Mouse (Mus musculus) CH12.LX (cell line): ENCODE measurements around the gene Crtc2. TPM values are rescaled to one million over a fixed set of nuclear protein-coding genes. Genes with fewer than 3 reads are reported as not detected.
"Not testable (repeated sequence)": the region's sequence is repeated elsewhere in the genome, so short reads cannot be mapped to it uniquely, and the experiment has no call there.

Experiments used
- DNase-seq: peaks from one replicate; pipeline ENCODE4 v3.0.0-alpha.2; 2013; ENCODE audit errors: extremely low read depth
- H3K27ac ChIP-seq: 2 replicates; pipeline ENCODE4 v1.5.1; 2012; ENCODE audit warnings: low read depth, mild to moderate bottlenecking, control low read depth, moderate library complexity; ENCODE audit not compliant: insufficient read depth
- H3K27me3 ChIP-seq: replicated peaks from 2 replicates; pipeline ENCODE3; 2012; ENCODE audit warnings: inconsistent platforms
- H3K36me3 ChIP-seq, 2 experiments: replicated peaks in 1 of 2; 2 replicates each; pipeline versions ENCODE3 to v1.6.1; 2012; ENCODE audit warnings: inconsistent platforms in 1 of 2, low read length in 1 of 2, mild to moderate bottlenecking in 1 of 2, mixed read lengths in 1 of 2, moderate library complexity in 1 of 2; ENCODE audit not compliant: control insufficient read depth in 1 of 2, insufficient read depth in 1 of 2
- H3K4me1 ChIP-seq, 2 experiments: 2 replicates each; pipeline ENCODE4 v1.6.1; 2012; ENCODE audit warnings: inconsistent platforms in 1 of 2, moderate library complexity in 1 of 2; ENCODE audit not compliant: insufficient read depth in 2 of 2, control insufficient read depth in 1 of 2
- H3K4me2 ChIP-seq: 2 replicates; pipeline ENCODE4 v1.6.1; 2012; ENCODE audit warnings: low read depth, mild to moderate bottlenecking, control low read depth; ENCODE audit not compliant: poor library complexity, insufficient read depth, severe bottlenecking
- H3K4me3 ChIP-seq, 3 experiments: fragments of 150-350 bp in 1 of 3; sonication (generic) in 1 of 3; replicated peaks in 1 of 3; 2 replicates each; pipeline versions ENCODE3 to v1.5.1; 2011 to 2012; ENCODE audit warnings: low read depth in 2 of 3, low read length in 2 of 3, mild to moderate bottlenecking in 2 of 3, moderate library complexity in 2 of 3, control low read depth in 1 of 3, improper control_type of control experiment in 1 of 3, inconsistent platforms in 1 of 3, mixed read lengths in 1 of 3; ENCODE audit not compliant: poor library complexity in 1 of 3
- H3K79me2 ChIP-seq: replicated peaks from 2 replicates; pipeline ENCODE4 v1.6.1; 2012; ENCODE audit warnings: mild to moderate bottlenecking, moderate library complexity; ENCODE audit not compliant: control insufficient read depth, poor library complexity, insufficient read depth, severe bottlenecking; ENCODE audit errors: extremely low read depth
- H3K9ac ChIP-seq: 2 replicates; pipeline ENCODE4 v1.6.1; 2012; ENCODE audit warnings: low read depth, mild to moderate bottlenecking, control low read depth, moderate library complexity; ENCODE audit not compliant: insufficient read depth
- H3K9me3 ChIP-seq: replicated peaks from 2 replicates; pipeline ENCODE3; 2012; ENCODE audit warnings: low read length, inconsistent platforms, mixed read lengths
- BHLHE40 ChIP-seq: IDR thresholded peaks from 2 replicates; pipeline ENCODE4 v1.6.1; 2011; ENCODE audit warnings: mild to moderate bottlenecking, low read depth, low read length, improper control_type of control experiment
- CTCF ChIP-seq, 2 experiments: IDR thresholded peaks in 1 of 2; conservative IDR thresholded peaks in 1 of 2; 2 replicates each; pipeline ENCODE4 v1.5.1; 2011 to 2012; ENCODE audit warnings: low read depth in 2 of 2, low read length in 2 of 2, improper control_type of control experiment in 1 of 2, inconsistent platforms in 1 of 2, mild to moderate bottlenecking in 1 of 2, moderate library complexity in 1 of 2
- E2F4 ChIP-seq: IDR thresholded peaks from 2 replicates; pipeline ENCODE4 v1.6.1; 2011; ENCODE audit warnings: low read depth, low read length, improper control_type of control experiment; ENCODE audit not compliant: insufficient replicate concordance
- EP300 ChIP-seq: IDR thresholded peaks from 2 replicates; pipeline ENCODE4 v1.6.1; 2011; ENCODE audit warnings: low read length, improper control_type of control experiment
- JUN ChIP-seq: IDR thresholded peaks from 2 replicates; pipeline ENCODE4 v1.6.1; 2011; ENCODE audit warnings: low read depth, mild to moderate bottlenecking, low read length, improper control_type of control experiment, moderate library complexity; ENCODE audit not compliant: insufficient read depth
- JUND ChIP-seq: conservative IDR thresholded peaks from 2 replicates; pipeline ENCODE4 v1.6.1; 2011; ENCODE audit warnings: low read depth, low read length, improper control_type of control experiment
- MAFK ChIP-seq: IDR thresholded peaks from 2 replicates; pipeline ENCODE4 v1.6.1; 2011; ENCODE audit warnings: low read length, improper control_type of control experiment; ENCODE audit not compliant: insufficient replicate concordance
- MAX ChIP-seq: IDR thresholded peaks from 2 replicates; pipeline ENCODE4 v1.6.1; 2011; ENCODE audit warnings: low read length, improper control_type of control experiment
- MYC ChIP-seq: IDR thresholded peaks from 2 replicates; pipeline ENCODE4 v1.6.1; 2011; ENCODE audit warnings: low read depth, mild to moderate bottlenecking, improper control_type of control experiment, low read length
- PAX5 ChIP-seq: IDR thresholded peaks from 2 replicates; pipeline ENCODE4 v1.6.1; 2012; ENCODE audit warnings: low read length, inconsistent platforms, mixed read lengths
- POLR2A ChIP-seq: IDR thresholded peaks from 2 replicates; pipeline ENCODE4 v1.6.1; 2011; ENCODE audit warnings: low read depth, mild to moderate bottlenecking, improper control_type of control experiment, low read length
- POLR2AphosphoS2 ChIP-seq: IDR thresholded peaks from 2 replicates; pipeline ENCODE4 v1.6.1; 2011; ENCODE audit warnings: low read depth, low read length, improper control_type of control experiment
- RAD21 ChIP-seq: IDR thresholded peaks from 2 replicates; pipeline ENCODE4 v1.6.1; 2011; ENCODE audit warnings: low read depth, mild to moderate bottlenecking, low read length, improper control_type of control experiment, moderate library complexity
- RCOR1 ChIP-seq: conservative IDR thresholded peaks from 2 replicates; pipeline ENCODE4 v1.6.1; 2012; ENCODE audit warnings: low read depth, mild to moderate bottlenecking, inconsistent platforms, low read length, improper control_type of control experiment
- SIN3A ChIP-seq: IDR thresholded peaks from 2 replicates; pipeline ENCODE4 v1.6.1; 2012; ENCODE audit warnings: low read length, improper control_type of control experiment, inconsistent platforms
- SMC3 ChIP-seq: IDR thresholded peaks from 2 replicates; pipeline ENCODE4 v1.6.1; 2011; ENCODE audit warnings: low read depth, low read length, improper control_type of control experiment
- UBTF ChIP-seq: IDR thresholded peaks from 2 replicates; pipeline ENCODE4 v1.6.1; 2012; ENCODE audit warnings: low read depth, mild to moderate bottlenecking, inconsistent platforms, low read length, improper control_type of control experiment, moderate library complexity
- ZMIZ1 ChIP-seq: IDR thresholded peaks from 2 replicates; pipeline ENCODE4 v1.6.1; 2012; ENCODE audit warnings: low read depth, mild to moderate bottlenecking, inconsistent platforms, low read length, improper control_type of control experiment
- ZNF384 ChIP-seq: IDR thresholded peaks from 2 replicates; pipeline ENCODE4 v1.6.1; 2012; ENCODE audit warnings: low read depth, low read length, improper control_type of control experiment, inconsistent platforms
- dilution Hi-C: fragments of 300-500 bp; cut with MboI; formaldehyde crosslinking; loops from 2 replicates; pipeline ENCODE4 v1.14.3; 2020; ENCODE audit warnings: low sequenced_read_pairs; ENCODE audit not compliant: extremely low pct_unique_long_range_greater_than_20kb, extremely low pct_ligation_motif_present
- in situ Hi-C: fragments of 300-500 bp; cut with MboI; formaldehyde crosslinking; loops from 3 replicates; pipeline ENCODE4 v1.14.3; 2019; ENCODE audit warnings: low sequenced_read_pairs, low pct_ligation_motif_present, low pct_unique_long_range_greater_than_20kb, mixed read lengths
- polyA plus RNA-seq: library from polyadenylated mRNA; unstranded; fragments of >175 nt; gene quantifications from 2 replicates; pipeline ENCODE4 v1.2.1, GENCODE M21; 2012; ENCODE audit warnings: low read depth; ENCODE audit not compliant: insufficient read length
- total RNA-seq, 2 experiments: library from RNA; depleted of rRNA; stranded (reverse); fragments of 300-350 nt in 1 of 2; fragments of >200 nt in 1 of 2; gene quantifications; 2 replicates each; pipeline ENCODE4 v1.2.3; 2012 to 2014

Gene Crtc2
- total and polyA plus RNA-seq, 3 experiments, result 6.1 to 69.8 (median 13.5) TPM

- Histone ChIP-seq H3K79me2 (no peaks in the 10 kb centered on the region), H3K4me1 (peaks cover 0 to 4% of the 10 kb centered on the region in 2 experiments; a peak in 1 of 4 replicates), H3K4me3 (no peak overlapping the region), H3K4me2 (no peak overlapping the region), H3K27ac (no peak overlapping the region), H3K9ac (no peak overlapping the region), H3K36me3 (peaks cover 21 to 41% of the 10 kb centered on the region in 2 experiments), H3K27me3 (no peaks in the 10 kb centered on the region), H3K9me3 (no peaks in the 10 kb centered on the region)
- DNase-seq, result no peak
- dilution Hi-C loops, result no loop called here
- in situ Hi-C loops, result no loop called here
- no peak for TF ChIP-seq ZMIZ1
- no peak for TF ChIP-seq EP300
- TF ChIP-seq E2F4, result no peak
- TF ChIP-seq POLR2AphosphoS2, result no peak
- peak in 1 of 2 experiments; percentile 21; a peak in 2 of 4 replicates for TF ChIP-seq CTCF (conservative IDR thresholded peaks at IDR 0.05 in 1 of 2, IDR thresholded peaks at IDR 0.05 in 1 of 2; ENCODE audit: low read depth in 2 of 2, low read length in 2 of 2)
- TF ChIP-seq MAFK, result no peak
- 0 out of 2 replicates have a peak, but pooled peaks have one; percentile 1 for TF ChIP-seq SMC3
- TF ChIP-seq POLR2A, result peak; percentile 23; the same call in 1 of the 2 replicates
These were observed 30.2 kb downstream of the Crtc2 start for GRCm38 (mm10) chr3:90284150-90284549.

DNA sequence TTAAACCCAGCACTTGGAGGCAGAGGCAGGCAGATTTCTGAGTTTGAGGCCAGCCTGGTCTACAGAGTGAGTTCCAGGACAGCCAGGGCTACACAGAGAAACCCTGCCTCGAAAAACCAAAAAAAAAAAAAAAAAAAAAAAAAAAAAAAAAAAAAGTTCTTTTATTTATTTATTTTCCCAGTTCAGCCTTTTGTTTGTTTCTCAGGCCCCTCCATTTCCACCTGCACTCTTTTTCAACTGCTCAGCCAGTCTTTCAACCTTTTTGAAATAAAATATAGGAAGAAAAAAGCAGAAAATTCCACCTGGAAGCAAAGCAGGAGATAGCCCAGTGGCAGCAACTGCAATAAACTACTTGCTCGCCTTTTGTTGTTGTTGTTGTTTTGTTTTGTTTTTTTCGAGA lies 35.4 kb downstream of the Crtc2 start:
- dilution Hi-C loops, H3K4me3 ChIP-seq, H3K9me3 ChIP-seq, H3K27ac ChIP-seq, H3K4me2 ChIP-seq, H3K27me3 ChIP-seq, H3K36me3 ChIP-seq, in situ Hi-C loops, H3K9ac ChIP-seq, DNase-seq, H3K4me1 ChIP-seq: not testable (repeated sequence)
- peaks cover 12% of the 10 kb centered on the region for H3K79me2 ChIP-seq
- peak; percentile 63 for TF ChIP-seq ZNF384

DNA sequence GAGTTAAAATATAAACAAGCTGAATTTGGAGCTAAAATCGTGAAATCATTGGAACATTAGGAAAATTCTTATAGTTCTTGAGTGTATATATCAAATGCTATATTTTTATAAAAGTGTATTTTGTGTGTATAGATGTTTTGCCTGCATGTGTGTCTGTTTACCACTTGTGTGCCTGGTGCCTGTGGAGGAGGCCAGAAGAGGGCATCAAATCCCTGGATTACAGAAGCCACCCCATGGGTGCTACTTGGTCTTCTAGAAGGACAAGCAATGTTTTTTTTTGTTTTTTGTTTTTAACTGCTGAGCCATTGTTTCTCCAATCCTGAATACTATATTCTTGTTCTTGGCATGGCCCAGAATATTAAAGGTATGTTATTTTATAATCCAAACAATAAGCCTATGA lies 36.6 kb downstream of the Crtc2 start:
- no peak for DNase-seq
- no peak overlapping the region for H3K27ac ChIP-seq
- TF ChIP-seq MAX (no peak), RAD21 (peak; percentile 25), SIN3A (no peak), BHLHE40 (no peak), UBTF (no peak), MYC (no peak), POLR2AphosphoS2 (no peak), RCOR1 (no peak), PAX5 (no peak), SMC3 (no peak), CTCF (conservative IDR thresholded peaks at IDR 0.05 in 1 of 2, IDR thresholded peaks at IDR 0.05 in 1 of 2; ENCODE audit: low read depth in 2 of 2, low read length in 2 of 2) (peak in 1 of 2 experiments; percentile 37; a peak in 2 of 4 replicates), JUND (no peak), JUN (no peak)
- TF ChIP-seq, all 38 proteins: peak for 2
- no peaks in the 10 kb centered on the region for H3K27me3 ChIP-seq
- no peak overlapping the region for H3K4me3 ChIP-seq
- in situ Hi-C loops, result loop anchor here (10.0 kb wide), 1 partner anchor 84 kb away; no protein-coding TSS in a partner anchor
- dilution Hi-C loops, result no loop called here
- H3K79me2 ChIP-seq, result peaks cover 24% of the 10 kb centered on the region
- peaks cover 3 to 15% of the 10 kb centered on the region in 2 experiments; a peak in 2 of 4 replicates for H3K4me1 ChIP-seq
- H3K36me3 ChIP-seq, result no peaks in the 10 kb centered on the region
- no peaks in the 10 kb centered on the region for H3K9me3 ChIP-seq
- no peak overlapping the region for H3K4me2 ChIP-seq
- no peak overlapping the region for H3K9ac ChIP-seq
